Mouse (Mus musculus): ENCODE measurements around the gene Vps35. TPM values are rescaled to one million over a fixed set of nuclear protein-coding genes. Genes with fewer than 3 reads are reported as not detected.

The Vps35 gene
- polyA plus RNA-seq, 1 experiment from 2014 or later, result 185 TPM

- H3K27ac ChIP-seq (ENCODE audit: low read depth, low read length), result no peak overlapping the region
- ATAC-seq, result no peak
- 69% methylated on average over 1 of the region's 1 CpGs for WGBS
Measured at GRCm38 (mm10) chr8:85227297-85227696, 72.3 kb downstream of the Vps35 start.

GRCm38 (mm10) chr8:85225688-85226087, 73.9 kb downstream of the Vps35 start, which contains the start of gene Olfr371:
Olfr371 (plus strand) TSS chr8:85225988.
- H3K9ac ChIP-seq (ENCODE audit: low read depth, low read length), result no peak within 1 kb of the TSS
- H3K36me3 ChIP-seq (ENCODE audit: control insufficient read depth, insufficient read depth, low read length), result no peaks in the 10 kb centered on the region
- no peaks in the 10 kb centered on the region for H3K4me1 ChIP-seq (ENCODE audit: control insufficient read depth, insufficient read depth, low read depth, low read length)
- H3K9me3 ChIP-seq (ENCODE audit: control insufficient read depth, low read length), result no peaks in the 10 kb centered on the region
- no peak within 1 kb of the TSS for H3K27ac ChIP-seq (ENCODE audit: low read depth, low read length)
- H3K4me2 ChIP-seq (ENCODE audit: low read length), result no peak within 1 kb of the TSS
- H3K4me3 ChIP-seq (ENCODE audit: low read length), result no peak within 1 kb of the TSS
- no peak for ATAC-seq
- WGBS, result 41% methylated on average over 1 of the region's 1 CpGs
- no peaks in the 10 kb centered on the region for H3K27me3 ChIP-seq (replicated peaks; ENCODE audit: control insufficient read depth, insufficient read depth, low read length)

More at GRCm38 (mm10) chr8:85227297-85227696, 72.3 kb downstream of the Vps35 start:
- Histone ChIP-seq H3K4me3 (ENCODE audit: low read length) (no peak overlapping the region), H3K36me3 (ENCODE audit: control insufficient read depth, insufficient read depth, low read length) (no peaks in the 10 kb centered on the region), H3K9ac (ENCODE audit: low read depth, low read length) (no peak overlapping the region), H3K4me1 (ENCODE audit: control insufficient read depth, insufficient read depth, low read depth, low read length) (no peaks in the 10 kb centered on the region), H3K9me3 (ENCODE audit: control insufficient read depth, low read length) (no peaks in the 10 kb centered on the region), H3K27me3 (replicated peaks; ENCODE audit: control insufficient read depth, insufficient read depth, low read length) (no peaks in the 10 kb centered on the region), H3K4me2 (ENCODE audit: low read length) (no peak overlapping the region)

GRCm38 (mm10) chr8:85220992-85221391, 78.6 kb downstream of the Vps35 start:
- WGBS, result 65% methylated on average over 6 of the region's 6 CpGs
- Histone ChIP-seq H3K36me3 (ENCODE audit: control insufficient read depth, insufficient read depth, low read length) (no peaks in the 10 kb centered on the region), H3K4me1 (ENCODE audit: control insufficient read depth, insufficient read depth, low read depth, low read length) (no peaks in the 10 kb centered on the region), H3K27me3 (replicated peaks; ENCODE audit: control insufficient read depth, insufficient read depth, low read length) (no peaks in the 10 kb centered on the region), H3K9me3 (ENCODE audit: control insufficient read depth, low read length) (no peaks in the 10 kb centered on the region; the same call in 1 of the 2 replicates), H3K27ac (ENCODE audit: low read depth, low read length) (no peak overlapping the region), H3K4me3 (ENCODE audit: low read length) (no peak overlapping the region), H3K4me2 (ENCODE audit: low read length) (no peak overlapping the region), H3K9ac (ENCODE audit: low read depth, low read length) (no peak overlapping the region)
- no peak for ATAC-seq

- WGBS, result 80% methylated on average over 4 of the region's 4 CpGs
- Histone ChIP-seq H3K36me3 (ENCODE audit: control insufficient read depth, insufficient read depth, low read length) (no peaks in the 10 kb centered on the region), H3K9me3 (ENCODE audit: control insufficient read depth, low read length) (no peaks in the 10 kb centered on the region; the same call in 1 of the 2 replicates), H3K4me2 (ENCODE audit: low read length) (no peak overlapping the region), H3K27me3 (replicated peaks; ENCODE audit: control insufficient read depth, insufficient read depth, low read length) (no peaks in the 10 kb centered on the region), H3K4me3 (ENCODE audit: low read length) (no peak overlapping the region), H3K9ac (ENCODE audit: low read depth, low read length) (no peak overlapping the region), H3K4me1 (ENCODE audit: control insufficient read depth, insufficient read depth, low read depth, low read length) (no peaks in the 10 kb centered on the region), H3K27ac (ENCODE audit: low read depth, low read length) (no peak overlapping the region)
- ATAC-seq, result no peak
Measured at GRCm38 (mm10) chr8:85220220-85220619, 79.4 kb downstream of the Vps35 start.

Other genes starting within 250 kb of the Vps35 start
- 75.8 and 83.2 TPM in 2 replicates for gene Fbxw9, start 239.7 kb downstream of the Vps35 start, polyA plus RNA-seq (2015; fragmentation: Nextera tagmentation; extraction: Ambion mirVana)
- 1.2 TPM in 1 of 2 replicates, not detected in the other for gene Gm5741, start 231.8 kb downstream of the Vps35 start, polyA plus RNA-seq (2015; fragmentation: Nextera tagmentation; extraction: Ambion mirVana)
- gene Dhps, start 228.0 kb downstream of the Vps35 start, polyA plus RNA-seq (2015; fragmentation: Nextera tagmentation; extraction: Ambion mirVana), result 112 and 119 TPM in 2 replicates
- gene Wdr83os, start 219.1 kb downstream of the Vps35 start, polyA plus RNA-seq (2015; fragmentation: Nextera tagmentation; extraction: Ambion mirVana), result 111 and 116 TPM in 2 replicates
- 45.5 and 50.6 TPM in 2 replicates for gene Wdr83, start 218.5 kb downstream of the Vps35 start, polyA plus RNA-seq (2015; fragmentation: Nextera tagmentation; extraction: Ambion mirVana)
- gene Man2b1, start 216.5 kb downstream of the Vps35 start, polyA plus RNA-seq (2015; fragmentation: Nextera tagmentation; extraction: Ambion mirVana), result 23.1 TPM in 2 replicates
- gene Zfp791, start 176.7 kb downstream of the Vps35 start, polyA plus RNA-seq (2015; fragmentation: Nextera tagmentation; extraction: Ambion mirVana), result 4.3 and 4.6 TPM in 2 replicates
- not detected in 2 replicates for gene Cks1brt, start 147.9 kb downstream of the Vps35 start, polyA plus RNA-seq (2015; fragmentation: Nextera tagmentation; extraction: Ambion mirVana)
- not detected in 2 replicates for gene Olfr371, start 73.8 kb downstream of the Vps35 start, polyA plus RNA-seq (2015; fragmentation: Nextera tagmentation; extraction: Ambion mirVana)
- gene Orc6, start 170 bp downstream of the Vps35 start, polyA plus RNA-seq (2015; fragmentation: Nextera tagmentation; extraction: Ambion mirVana), result 64.4 and 69.4 TPM in 2 replicates
- 0.19 and 0.66 TPM in 2 replicates for gene Mylk3, start 86.5 kb upstream of the Vps35 start, polyA plus RNA-seq (2015; fragmentation: Nextera tagmentation; extraction: Ambion mirVana)
- 39.2 and 40.2 TPM in 2 replicates for gene 4921524J17Rik, start 133.0 kb upstream of the Vps35 start, polyA plus RNA-seq (2015; fragmentation: Nextera tagmentation; extraction: Ambion mirVana)
- 58.1 and 62.2 TPM in 2 replicates for gene Gpt2, start 192.8 kb upstream of the Vps35 start, polyA plus RNA-seq (2015; fragmentation: Nextera tagmentation; extraction: Ambion mirVana)

Data from hindbrain, embryonic 16.5 days (tissue).